Mouse (Mus musculus) urinary bladder, postnatal 4 days (tissue): ENCODE measurements at regions not wholly inside any gene's neighbourhood (a gene's known extent, or its start where the extent isn't known, plus 50 kb on each side); places are given as distances from the start of the nearest gene placed in this dataset.

Source experiments
- DNase-seq, 2 experiments: peaks; one replicate each; pipeline ENCODE4 v3.0.0; 2021 to 2022; ENCODE audit warnings: low spot score in 2 of 2

GRCm38 (mm10) chr1:126917872-126918271 lies 87.3 kb upstream of the Nckap5 start:
- peak in 1 of 2 experiments; percentile 27 for DNase-seq

- no peak for DNase-seq
Observed at GRCm38 (mm10) chr1:126916369-126916768, 85.8 kb upstream of the Nckap5 start.

GRCm38 (mm10) chr1:126911277-126912060 lies 80.9 kb upstream of the Nckap5 start:
- no peak for DNase-seq

- no peak for DNase-seq
Observed at GRCm38 (mm10) chr1:126907417-126907816, 76.8 kb upstream of the Nckap5 start.

- DNase-seq = no peak
Observed at GRCm38 (mm10) chr1:126898484-126898883, 67.9 kb upstream of the Nckap5 start.

- DNase-seq = no peak
Observed at GRCm38 (mm10) chr1:126896895-126897294, 66.3 kb upstream of the Nckap5 start.

- no peak for DNase-seq
Observed at GRCm38 (mm10) chr1:126880801-126881200, 50.2 kb upstream of the Nckap5 start.
